Mouse (Mus musculus) small intestine, adult 2 months (tissue): ENCODE data around the gene Nr5a2. TPM values are rescaled to one million over a fixed set of nuclear protein-coding genes. Genes with fewer than 3 reads are reported as not detected.

Experiments
- H3K27ac ChIP-seq: fragments of 200-500 bp; 2 replicates; pipeline ENCODE4 v1.5.1; 2012; ENCODE audit warnings: low read depth, low read length, control low read depth, inconsistent platforms; ENCODE audit not compliant: insufficient read depth
- H3K27me3 ChIP-seq: fragments of 200-500 bp; 2 replicates; pipeline ENCODE4 v1.6.1; 2012; ENCODE audit warnings: mild to moderate bottlenecking, moderate library complexity, low read length, inconsistent platforms; ENCODE audit not compliant: control insufficient read depth, insufficient read depth
- H3K36me3 ChIP-seq: fragments of 200-500 bp; 2 replicates; pipeline ENCODE4 v1.6.1; 2012; ENCODE audit warnings: mild to moderate bottlenecking, low read length, control low read depth, inconsistent platforms; ENCODE audit not compliant: control insufficient read depth, insufficient read depth
- H3K4me1 ChIP-seq: fragments of 200-500 bp; 2 replicates; pipeline ENCODE4 v1.6.1; 2012; ENCODE audit warnings: low read length, inconsistent platforms, mixed read lengths; ENCODE audit not compliant: control insufficient read depth, insufficient read depth, insufficient read length
- H3K4me3 ChIP-seq: fragments of 200-500 bp; 2 replicates; pipeline ENCODE4 v1.5.1; 2012; ENCODE audit warnings: low read depth, mild to moderate bottlenecking, control low read depth, inconsistent platforms, low read length, moderate library complexity
- CTCF ChIP-seq: fragments of 200-500 bp; IDR thresholded peaks from 2 replicates; pipeline ENCODE4 v1.5.1; 2012; ENCODE audit warnings: low read depth, mild to moderate bottlenecking, control low read depth, inconsistent platforms, low read length, moderate library complexity, mixed read lengths; ENCODE audit not compliant: insufficient replicate concordance, insufficient read length; ENCODE audit errors: extremely low read depth
- POLR2A ChIP-seq: fragments of 200-500 bp; IDR thresholded peaks from 2 replicates; pipeline ENCODE4 v1.6.1; 2012; ENCODE audit warnings: low read depth, mild to moderate bottlenecking, control low read depth, inconsistent platforms, low read length, moderate library complexity
- WGBS: fragments of 180-500 bp; shearing (Covaris S2); methylation state at CpG from one replicate; pipeline ENCODE4 v1.1.7; 2018; 5-methylcytosine and 5-hydroxymethylcytosine counted together
- polyA plus RNA-seq: library from polyadenylated mRNA; depleted of rRNA; stranded (reverse); fragments of >200 nt; gene quantifications from 2 replicates; pipeline ENCODE4 v1.2.3, GENCODE M21; 2012

Nr5a2 gene
- polyA plus RNA-seq, 1 experiment = 9.4 TPM

GRCm38 (mm10) chr1:136893162-136893561, 67.1 kb downstream of the Nr5a2 start:
- peaks cover 27% of the 10 kb centered on the region for H3K4me1 ChIP-seq
- TF ChIP-seq CTCF (no peak), POLR2A (no peak)
- no peak overlapping the region for H3K4me3 ChIP-seq
- 33% methylated on average over 6 of the region's 6 CpGs for WGBS
- no peak overlapping the region for H3K27ac ChIP-seq
- H3K36me3 ChIP-seq = peaks cover 10% of the 10 kb centered on the region
- H3K27me3 ChIP-seq = no peaks in the 10 kb centered on the region

DNA sequence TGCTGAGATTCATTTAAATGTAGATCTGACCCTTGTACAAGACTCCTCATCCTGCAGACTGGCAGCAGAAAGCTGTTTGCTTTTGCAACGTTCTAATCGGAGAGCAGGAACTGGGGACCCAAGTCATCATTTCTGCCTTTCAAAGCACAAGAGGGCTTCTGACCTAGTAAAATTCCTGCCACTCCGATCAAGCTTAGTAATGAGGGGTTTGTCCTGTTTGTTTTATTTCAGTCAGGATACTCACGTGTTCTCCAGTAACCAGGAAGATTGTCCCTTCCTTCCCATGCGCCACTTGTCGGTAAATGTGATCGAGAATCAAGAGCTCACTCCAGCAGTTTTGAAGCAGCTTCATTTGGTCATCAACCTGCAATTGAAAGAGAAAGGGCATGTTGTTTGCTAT, 69.8 kb downstream of the Nr5a2 start:
- no peak overlapping the region for H3K4me3 ChIP-seq
- no peak for TF ChIP-seq CTCF
- TF ChIP-seq POLR2A = no peak
- H3K27me3 ChIP-seq = no peaks in the 10 kb centered on the region
- peaks cover 26% of the 10 kb centered on the region for H3K4me1 ChIP-seq
- WGBS = 78% methylated on average over 7 of the region's 7 CpGs
- H3K27ac ChIP-seq = no peak overlapping the region
- peaks cover 10% of the 10 kb centered on the region for H3K36me3 ChIP-seq

- Histone ChIP-seq H3K4me1 (peaks cover 18% of the 10 kb centered on the region; the same call in 1 of the 2 replicates), H3K27me3 (no peaks in the 10 kb centered on the region), H3K4me3 (no peak overlapping the region), H3K27ac (no peak overlapping the region), H3K36me3 (peaks cover 10% of the 10 kb centered on the region)
- no peak for TF ChIP-seq POLR2A
- no peak for TF ChIP-seq CTCF
- WGBS = 87% methylated on average over 6 of the region's 6 CpGs
Measured at GRCm38 (mm10) chr1:136888704-136889103, 71.5 kb downstream of the Nr5a2 start.

- TF ChIP-seq CTCF = no peak
- no peak for TF ChIP-seq POLR2A
- 18% methylated on average over 6 of the region's 6 CpGs for WGBS
- Histone ChIP-seq H3K27ac (no peak overlapping the region), H3K4me1 (peaks cover 9% of the 10 kb centered on the region; the same call in 1 of the 2 replicates), H3K36me3 (peaks cover 14% of the 10 kb centered on the region), H3K27me3 (no peaks in the 10 kb centered on the region), H3K4me3 (no peak overlapping the region)
Measured at GRCm38 (mm10) chr1:136886678-136887077, 73.6 kb downstream of the Nr5a2 start.

DNA sequence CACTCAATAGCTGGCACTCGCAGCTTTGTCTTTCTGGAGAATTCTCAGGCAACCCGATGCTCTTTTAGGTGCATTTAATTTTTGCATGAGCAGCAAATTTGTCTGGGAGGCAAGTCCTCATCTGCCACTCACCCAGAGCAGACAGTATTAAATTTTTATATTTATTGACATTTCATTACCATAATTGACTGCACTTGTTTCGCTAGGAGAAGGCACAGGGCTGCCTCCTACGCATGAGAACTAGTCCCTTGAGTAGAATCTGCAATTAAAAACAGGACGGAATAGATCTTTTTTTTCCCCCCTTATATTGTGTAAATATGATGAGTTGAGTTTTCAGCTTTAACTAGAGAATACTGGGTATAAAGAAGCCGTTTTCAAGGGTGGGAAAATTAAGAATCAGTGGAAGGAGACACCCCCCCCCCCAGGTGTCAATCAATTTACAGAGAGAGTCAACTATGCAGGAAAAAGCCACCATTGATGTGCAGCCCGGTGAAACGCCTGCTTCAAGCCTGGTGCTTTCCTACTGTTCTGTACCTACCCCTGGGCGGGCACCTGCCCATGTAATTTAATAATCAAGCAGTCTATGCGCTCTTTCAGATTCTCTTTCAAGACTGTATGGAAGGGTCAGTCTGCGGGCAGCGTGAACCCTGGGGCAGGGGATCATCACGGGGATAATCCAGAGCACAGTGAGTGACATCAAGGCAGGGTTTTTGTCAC, 76.6 kb downstream of the Nr5a2 start:
- Histone ChIP-seq H3K4me3 (no peak overlapping the region), H3K27ac (no peak overlapping the region), H3K27me3 (no peaks in the 10 kb centered on the region), H3K4me1 (peaks cover 13% of the 10 kb centered on the region; the same call in 1 of the 2 replicates), H3K36me3 (peaks cover 11% of the 10 kb centered on the region)
- WGBS = 93% methylated on average over 13 of the region's 13 CpGs
- TF ChIP-seq CTCF (no peak), POLR2A (no peak)

- no peak for TF ChIP-seq CTCF
- TF ChIP-seq POLR2A = no peak
- Histone ChIP-seq H3K27ac (no peak overlapping the region), H3K36me3 (peaks cover 19% of the 10 kb centered on the region), H3K4me3 (no peak overlapping the region), H3K4me1 (peaks cover 4% of the 10 kb centered on the region; the same call in 1 of the 2 replicates), H3K27me3 (no peaks in the 10 kb centered on the region)
- WGBS = 41% methylated on average over 8 of the region's 8 CpGs
Measured at GRCm38 (mm10) chr1:136880260-136880659, 80.0 kb downstream of the Nr5a2 start.

- no peak overlapping the region for H3K4me3 ChIP-seq
- no peaks in the 10 kb centered on the region for H3K4me1 ChIP-seq
- TF ChIP-seq CTCF (no peak), POLR2A (no peak)
- H3K27ac ChIP-seq = no peak overlapping the region
- H3K36me3 ChIP-seq = peaks cover 12% of the 10 kb centered on the region
- 64% methylated on average over 3 of the region's 3 CpGs for WGBS
- no peaks in the 10 kb centered on the region for H3K27me3 ChIP-seq
Measured at GRCm38 (mm10) chr1:136875006-136875405, 85.2 kb downstream of the Nr5a2 start.

- no peaks in the 10 kb centered on the region for H3K27me3 ChIP-seq
- H3K36me3 ChIP-seq = peaks cover 11% of the 10 kb centered on the region; the same call in 1 of the 2 replicates
- H3K4me1 ChIP-seq = no peaks in the 10 kb centered on the region
- no peak overlapping the region for H3K4me3 ChIP-seq
- H3K27ac ChIP-seq = no peak overlapping the region
- WGBS = 36% methylated on average over 6 of the region's 6 CpGs
- TF ChIP-seq POLR2A (no peak), CTCF (no peak)
Measured at GRCm38 (mm10) chr1:136868955-136869354, 91.3 kb downstream of the Nr5a2 start.
